Mouse (Mus musculus) adrenal gland, adult (tissue): ENCODE measurements around the gene Casp7.
"Not testable (repeated sequence)": the region's sequence is repeated elsewhere in the genome, so short reads cannot be mapped to it uniquely, and the experiment has no call there.

Experiments used
- DNase-seq, 2 experiments: peaks; one replicate each; pipeline ENCODE4 v3.0.0; 2022 to 2023; ENCODE audit warnings: low spot score in 1 of 2; ENCODE audit not compliant: inconsistent age in 2 of 2

Casp7 gene

DNA sequence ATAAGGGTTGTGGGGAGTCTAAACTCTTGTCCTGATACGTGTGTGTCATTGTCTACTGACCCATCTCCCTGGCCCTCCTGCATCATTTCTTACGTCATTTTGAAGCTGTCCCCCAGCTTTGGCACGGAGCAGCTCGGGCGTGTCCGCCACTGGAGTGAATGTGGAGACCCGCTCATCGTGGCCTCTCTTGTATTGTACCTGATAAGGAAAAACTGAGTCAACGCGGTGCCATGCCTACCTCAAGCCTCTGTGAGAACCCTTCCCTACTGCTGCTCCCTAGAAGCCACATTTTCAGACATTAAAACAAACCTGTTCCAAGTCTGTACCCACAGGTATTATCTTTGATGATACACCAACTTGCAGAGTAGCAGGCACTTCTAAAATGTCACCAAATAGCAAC lies 15.5 kb upstream of the Casp7 start:
- DNase-seq, result no peak

DNA sequence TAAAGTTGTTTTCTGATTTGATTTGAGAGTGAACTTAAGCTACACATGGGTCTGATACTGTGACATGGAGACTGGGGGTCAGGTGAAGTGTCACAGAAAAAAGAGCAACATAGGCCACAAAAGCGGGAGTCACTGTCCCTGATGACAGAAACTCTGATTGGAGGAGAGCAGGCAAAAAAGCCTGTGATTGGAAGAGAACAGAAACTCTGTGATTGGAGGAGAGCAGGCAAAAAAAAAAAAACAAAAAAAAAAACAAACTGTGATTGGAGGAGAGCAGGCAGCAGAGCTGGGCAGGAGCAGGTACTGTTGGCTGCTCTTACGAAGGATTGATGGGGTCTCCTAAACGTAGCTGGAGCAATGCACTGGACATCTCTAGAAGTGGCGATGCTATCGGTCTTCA lies 11.4 kb upstream of the Casp7 start:
- no peak for DNase-seq

DNA sequence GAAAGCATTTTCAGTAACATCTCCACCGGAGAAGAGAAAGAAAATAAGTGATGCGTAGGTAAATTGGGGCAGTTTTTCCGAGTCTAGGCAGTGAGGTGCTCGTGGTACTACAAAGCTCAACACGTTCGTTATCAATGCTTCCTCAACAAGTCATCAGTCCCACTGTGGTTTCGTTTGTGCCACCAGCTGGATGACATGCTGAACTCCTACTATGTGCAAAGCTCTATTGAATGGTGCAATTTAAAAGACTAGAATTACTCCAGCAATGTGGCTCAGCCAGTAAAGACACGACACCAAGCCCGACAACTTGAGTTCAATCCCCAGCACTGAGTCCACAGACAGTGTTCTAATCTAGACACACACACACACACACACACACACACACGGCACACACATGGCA lies 10.8 kb upstream of the Casp7 start:
- no peak for DNase-seq

DNA sequence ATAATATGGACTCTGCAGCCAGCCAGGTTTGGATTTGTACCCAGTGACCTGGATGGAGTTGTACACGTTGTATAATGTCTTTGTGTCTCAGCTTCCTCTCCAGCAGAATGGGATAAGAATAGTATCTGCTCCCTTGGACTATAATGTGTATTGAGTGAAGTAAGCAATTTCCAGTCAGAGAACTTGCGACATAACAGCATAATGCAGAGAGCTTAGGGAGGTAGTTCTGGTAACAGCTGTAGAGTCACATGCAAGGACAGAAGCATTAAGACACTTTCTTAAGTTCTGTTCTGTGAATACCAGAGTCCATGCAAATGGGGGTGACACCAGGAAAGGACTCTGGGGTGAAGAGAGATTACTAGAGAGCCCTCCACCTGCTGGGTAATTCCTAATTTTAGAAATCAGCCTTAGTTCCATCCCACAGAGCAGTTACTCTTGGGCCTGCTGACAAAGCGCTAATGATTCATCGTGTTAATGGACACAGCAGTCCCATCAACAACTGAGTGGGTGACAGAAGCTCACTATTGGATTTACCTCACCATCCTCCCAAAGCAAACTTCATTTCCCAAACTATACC lies 9.1 kb upstream of the Casp7 start:
- no peak for DNase-seq

DNA sequence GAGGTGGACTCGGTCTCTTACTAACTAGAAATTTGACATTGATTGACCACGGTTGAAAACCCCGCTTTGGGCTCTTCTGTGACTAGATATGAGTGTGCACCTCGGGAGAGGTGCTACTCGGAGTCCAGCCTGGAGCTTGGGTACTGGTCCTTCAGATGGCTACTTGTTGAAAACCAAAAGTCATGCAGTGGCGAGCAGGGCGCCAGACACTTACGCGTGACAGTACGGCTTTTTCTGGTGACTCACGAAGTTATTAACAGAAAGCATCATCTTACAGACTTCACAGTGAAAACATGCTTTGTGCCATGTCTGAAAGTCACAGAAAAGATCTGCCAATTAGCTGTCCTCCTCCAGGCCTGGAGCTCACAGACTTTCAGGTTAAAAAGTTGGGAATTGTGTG lies 7.8 kb upstream of the Casp7 start:
- DNase-seq, result no peak

DNA sequence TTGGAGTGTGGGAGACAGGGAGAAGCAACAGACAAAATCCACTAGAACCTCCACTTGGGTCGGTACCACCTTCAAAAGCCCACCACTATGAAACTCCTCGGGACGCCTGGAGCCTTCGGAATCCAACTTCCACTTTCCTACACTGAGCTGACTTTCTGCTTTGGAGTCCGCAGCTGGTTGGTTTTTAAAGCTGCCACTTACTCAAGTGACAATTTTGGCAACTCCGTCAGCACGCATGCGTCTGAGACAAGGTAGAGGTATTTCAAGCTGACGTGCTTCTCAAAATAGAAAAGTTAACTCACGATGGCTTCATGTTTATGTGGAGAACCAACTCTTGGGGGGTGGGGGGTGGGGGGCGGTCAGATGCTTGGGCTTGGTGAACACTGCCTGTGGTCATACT lies 7.0 kb upstream of the Casp7 start, which contains the start of gene Nrap:
Gene Nrap (minus strand): TSS at position 159 of the 400 bp plus-strand sequence.
- no peak for DNase-seq

DNA sequence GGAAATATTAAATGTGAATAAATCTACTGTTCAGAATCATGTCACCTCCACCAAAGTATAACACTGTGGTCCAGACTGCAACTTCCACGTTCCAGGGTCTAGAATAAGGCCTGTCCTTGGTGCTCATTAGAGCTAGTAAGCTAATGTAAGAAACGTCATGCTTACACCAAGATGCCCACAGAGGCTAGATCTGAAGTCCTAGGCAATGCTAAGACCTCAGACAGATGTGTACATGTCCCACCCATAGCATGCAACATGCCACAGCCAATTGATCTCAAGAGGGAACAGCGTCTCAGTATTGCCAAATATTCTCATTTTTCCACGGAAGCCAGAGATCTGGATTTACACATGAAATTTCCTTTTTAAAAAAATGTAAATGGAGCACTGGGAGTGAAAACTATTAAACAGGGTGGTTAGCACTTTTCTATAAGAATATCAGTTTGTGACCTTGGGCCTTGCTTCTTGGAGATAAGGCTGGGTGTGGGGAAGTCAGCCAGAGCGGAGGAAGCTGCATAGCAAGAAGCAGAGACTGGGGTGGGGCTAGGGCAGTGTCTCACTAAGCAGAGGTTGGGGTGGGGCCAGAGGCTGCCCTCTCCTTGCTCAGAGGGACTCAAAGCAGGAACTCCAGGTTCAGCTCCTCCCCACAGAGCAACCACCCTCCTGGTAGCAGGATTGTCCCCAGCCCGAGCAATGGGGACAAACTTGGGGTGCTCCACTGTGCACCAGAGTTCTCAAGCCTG lies 5.5 kb upstream of the Casp7 start:
- no peak for DNase-seq

DNA sequence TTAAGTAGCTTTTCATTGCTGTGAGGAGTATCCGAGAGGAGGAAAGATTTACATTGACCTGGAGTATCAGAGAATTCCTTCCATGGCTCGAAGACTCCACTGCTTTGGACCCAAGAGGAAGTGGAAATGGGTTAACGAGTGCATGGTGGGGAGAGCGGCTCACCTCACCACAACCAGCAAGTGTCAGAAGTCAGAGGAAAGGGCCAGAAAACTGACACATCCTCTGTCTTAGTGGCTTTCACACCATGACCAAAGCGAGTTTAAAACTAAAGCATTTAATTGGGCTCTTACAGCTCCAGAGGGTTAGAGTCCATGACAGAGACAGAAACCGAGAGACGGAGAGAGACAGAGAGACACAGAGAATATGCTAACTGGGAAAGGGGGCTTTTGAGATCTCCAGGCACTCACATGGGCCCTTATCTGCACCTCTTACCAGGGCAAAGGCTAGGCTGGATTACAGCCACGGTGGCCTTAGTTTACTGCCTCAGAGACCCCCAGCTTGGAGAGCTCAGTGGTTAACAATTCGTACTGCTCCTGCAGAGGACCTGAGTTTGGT lies 3.5 kb upstream of the Casp7 start:
- DNase-seq, result no peak

DNA sequence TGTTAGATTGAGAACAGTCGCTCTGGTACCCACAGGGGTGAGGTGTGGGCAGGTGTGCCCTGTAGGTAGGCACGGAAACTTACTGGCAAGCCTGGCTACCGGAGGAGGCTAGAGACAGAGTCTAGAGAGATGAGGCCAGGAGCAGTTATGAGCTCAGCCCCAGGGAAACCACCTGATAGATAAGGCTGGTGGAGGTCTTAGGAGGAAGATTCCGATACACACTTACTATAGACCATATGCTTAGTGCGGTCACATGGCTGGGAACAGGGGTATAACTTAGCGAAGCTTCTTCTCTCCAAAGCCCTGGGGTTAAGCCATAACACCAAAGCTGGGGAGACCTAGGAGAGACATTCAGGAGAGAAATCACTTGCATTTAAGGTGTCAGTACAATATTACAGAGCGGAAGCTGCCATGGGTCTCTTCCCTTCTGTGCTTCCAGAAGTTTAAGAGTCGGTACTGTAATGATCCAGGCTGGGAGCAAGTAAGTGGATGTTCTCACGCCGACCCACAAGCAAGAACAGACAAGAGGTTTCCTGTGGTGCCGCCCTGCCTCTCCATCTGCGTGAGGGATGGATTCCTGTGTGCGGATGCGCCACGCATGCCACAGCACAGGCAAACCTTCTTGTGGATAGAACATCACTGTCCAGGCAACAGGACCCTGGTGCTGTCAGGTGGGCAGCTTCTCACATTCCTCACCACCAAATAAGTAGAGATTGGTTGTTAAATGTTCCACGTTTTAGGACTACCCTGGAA lies 1.6 kb upstream of the Casp7 start:
- DNase-seq, result no peak

DNA sequence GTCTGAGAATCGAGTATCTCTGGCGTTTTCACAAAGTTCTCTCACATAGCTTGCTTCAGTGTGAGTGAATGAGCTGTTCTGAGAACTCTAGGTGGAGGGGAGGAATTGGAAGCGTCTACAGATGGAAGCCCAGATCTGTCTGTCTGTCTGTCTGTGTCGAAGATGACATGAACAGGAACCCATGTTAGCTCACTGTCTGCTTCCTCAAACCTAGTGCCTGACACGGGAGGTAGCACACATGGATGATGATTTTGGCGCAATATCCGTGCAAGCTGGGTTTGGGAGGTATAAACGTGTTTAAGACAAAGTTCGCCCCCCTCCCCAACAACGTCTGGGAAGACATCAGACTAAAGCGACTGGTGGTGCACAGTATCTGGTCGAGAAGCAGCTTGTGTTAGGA lies 702 bp upstream of the Casp7 start:
- DNase-seq, result no peak

DNA sequence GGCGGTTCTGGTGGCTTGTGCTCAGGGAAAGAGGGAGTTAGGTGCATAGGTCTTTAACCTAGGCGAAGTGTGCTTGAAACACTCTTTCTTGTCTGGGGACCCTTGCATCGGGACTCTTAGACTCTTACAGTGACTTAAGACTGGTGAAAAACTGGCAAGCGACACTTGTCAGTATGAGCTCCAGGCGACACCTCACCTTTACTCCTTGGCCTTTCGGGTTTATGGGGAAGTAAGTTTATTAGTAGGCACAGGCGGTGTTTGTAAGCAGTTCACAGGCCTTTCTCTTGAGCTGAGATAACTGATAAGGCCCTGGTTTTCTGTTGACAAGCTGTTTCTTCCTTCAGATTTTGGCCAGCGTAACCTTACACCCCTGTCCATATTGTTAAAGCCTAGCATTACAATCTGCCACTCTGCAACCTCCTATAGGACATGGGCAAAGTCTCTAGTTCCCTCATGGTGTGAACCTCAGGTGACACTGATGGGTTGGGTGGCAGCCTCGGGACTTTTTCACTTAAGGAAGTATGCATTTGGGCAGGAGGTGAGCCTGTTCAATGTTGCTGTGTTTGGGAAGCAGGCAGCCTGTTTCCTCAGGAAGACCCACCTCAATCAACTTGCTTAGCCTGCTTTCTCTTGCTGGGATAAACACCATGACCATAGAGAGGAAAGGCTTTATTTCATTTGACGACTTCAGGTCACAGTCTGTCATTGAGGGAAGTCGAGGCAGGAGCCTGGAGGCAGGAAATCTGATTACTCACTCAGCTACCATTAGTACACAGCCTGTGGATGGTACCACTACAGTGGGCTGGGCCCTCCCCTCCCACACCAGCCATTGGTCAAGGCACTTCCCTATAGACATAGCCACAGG lies 966 bp downstream of the Casp7 start:
- peak in 1 of 2 experiments; percentile 35 for DNase-seq

DNA sequence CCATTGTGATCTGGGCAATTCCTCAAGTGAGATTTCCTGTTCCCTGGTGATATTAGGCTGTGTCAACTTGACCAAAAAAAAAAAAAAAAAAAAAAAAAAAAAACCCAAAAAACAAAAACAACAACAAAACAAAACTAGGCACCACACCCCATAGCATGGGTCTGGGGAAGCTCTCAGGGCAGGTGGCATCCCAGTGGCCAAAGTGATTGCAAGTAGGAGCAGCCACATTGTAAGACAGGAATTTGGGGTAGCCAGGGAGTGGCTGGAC lies 1.5 kb downstream of the Casp7 start:
- no peak for DNase-seq

DNA sequence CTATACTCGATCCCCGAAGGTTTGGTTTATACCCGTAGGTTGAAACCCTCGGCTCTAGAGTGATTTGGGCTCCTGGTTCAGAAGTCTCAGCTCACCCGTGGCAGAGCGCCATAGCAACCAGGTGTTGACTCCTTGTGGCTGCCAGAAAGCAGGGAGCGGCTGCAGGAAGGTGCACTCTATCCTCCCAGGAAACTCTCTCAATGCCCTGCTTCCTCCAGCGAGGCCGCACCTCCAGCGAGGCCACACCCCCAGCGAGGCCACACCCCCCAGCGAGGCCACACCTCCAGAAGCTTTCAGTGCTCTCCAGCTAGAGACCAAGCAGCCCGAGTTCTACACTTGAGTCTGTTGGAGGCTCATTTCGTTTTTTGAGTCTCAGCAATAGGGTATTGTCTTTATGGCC lies 3.3 kb downstream of the Casp7 start:
- peak; percentile 73 to 87 for DNase-seq

DNA sequence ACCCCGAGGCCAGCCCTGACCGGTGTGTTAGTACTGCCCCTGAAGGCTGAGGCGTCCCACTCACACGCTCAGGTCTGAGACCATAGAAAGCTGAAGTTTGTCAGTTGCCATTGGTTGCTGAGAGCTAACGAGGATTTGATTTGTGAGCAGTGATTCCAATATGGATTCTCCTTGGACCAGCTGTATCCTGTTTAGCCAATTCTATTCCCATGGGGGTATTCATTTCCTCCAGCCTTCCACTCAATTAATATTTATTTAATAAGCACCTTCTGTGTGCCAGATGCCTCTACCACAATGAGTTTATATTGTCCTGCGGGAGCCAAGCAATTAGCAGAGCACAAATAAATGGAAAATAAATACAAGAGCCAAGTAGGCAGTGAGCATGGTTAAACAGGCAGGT lies 4.9 kb downstream of the Casp7 start:
- no peak for DNase-seq

DNA sequence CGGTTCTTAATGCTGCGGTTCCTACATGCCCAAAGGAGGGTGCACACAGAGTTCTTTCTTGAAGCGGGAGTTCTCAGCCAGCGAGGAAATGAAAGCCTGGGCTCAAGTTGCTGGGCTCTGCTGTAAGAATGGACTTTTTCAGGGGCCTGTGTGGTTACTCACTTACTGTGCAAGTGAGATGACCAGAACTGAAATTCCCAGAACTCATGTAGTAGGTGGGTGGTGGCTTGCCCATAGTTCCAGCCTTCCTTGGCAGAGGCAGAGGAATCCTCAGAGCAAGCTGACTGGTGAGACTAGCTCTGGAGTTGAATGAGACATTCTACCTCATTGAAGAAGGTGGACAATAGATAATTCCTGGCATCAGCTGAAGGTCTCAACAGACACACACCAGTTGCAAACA lies 8.9 kb downstream of the Casp7 start:
- no peak for DNase-seq

DNA sequence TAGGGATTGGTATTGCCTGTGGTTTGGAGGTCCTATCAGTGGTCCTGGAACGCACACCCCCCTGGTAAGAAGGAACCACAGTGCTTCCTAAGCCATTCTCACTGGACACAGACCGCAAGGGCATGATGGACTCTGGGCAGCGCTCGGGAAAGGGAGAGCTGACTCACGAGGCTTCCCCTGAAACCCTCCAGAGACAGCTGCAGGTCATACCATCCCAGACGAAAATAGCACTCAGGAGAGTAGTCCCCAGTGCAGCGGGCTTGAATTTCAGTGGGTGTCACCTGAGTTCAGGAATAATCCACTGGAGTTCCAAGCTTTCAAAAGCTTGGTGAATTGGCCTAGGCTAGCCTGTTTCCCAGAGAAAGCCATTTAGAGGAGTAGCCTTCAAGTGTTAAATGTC lies 9.7 kb downstream of the Casp7 start:
- no peak for DNase-seq

DNA sequence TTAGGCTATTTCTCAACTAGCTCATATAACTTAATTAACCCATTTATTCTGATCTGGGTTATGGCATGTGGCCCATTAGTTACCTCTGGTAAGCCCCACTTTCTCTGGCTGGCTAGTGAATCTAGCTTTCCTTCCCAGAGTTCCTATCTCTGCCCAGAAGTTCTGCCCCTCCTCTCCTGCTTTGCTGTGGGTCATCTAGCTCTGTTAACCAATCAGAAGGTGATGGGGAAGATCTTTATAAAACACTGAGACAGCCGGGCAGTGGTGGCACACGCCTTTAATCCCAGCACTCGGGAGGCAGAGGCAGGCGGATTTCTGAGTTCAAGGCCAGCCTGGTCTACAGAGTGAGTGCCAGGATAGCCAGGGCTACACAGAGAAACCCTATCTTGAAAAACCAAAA lies 13.0 kb downstream of the Casp7 start:
- DNase-seq, result not testable (repeated sequence)

DNA sequence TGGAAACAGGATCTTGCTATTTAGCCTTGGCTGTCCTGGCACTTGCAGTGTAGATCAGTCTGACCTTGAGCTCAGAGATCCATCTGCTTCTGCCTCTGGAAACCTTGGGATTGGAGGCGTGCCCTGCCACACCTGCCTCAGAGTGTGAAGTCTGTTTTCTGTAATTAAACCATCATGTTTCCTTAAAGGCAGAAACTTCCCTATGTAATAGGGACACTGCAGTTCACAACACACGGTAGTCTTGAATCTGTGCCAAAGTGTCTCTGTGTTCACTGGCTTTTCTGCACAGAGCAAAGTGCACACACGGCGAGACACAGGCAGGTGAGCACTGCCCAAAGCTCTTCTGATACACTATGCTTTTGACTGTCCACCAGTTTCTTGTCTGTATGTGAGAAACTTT lies 21.5 kb downstream of the Casp7 start:
- DNase-seq, result peak in 1 of 2 experiments; percentile 33

DNA sequence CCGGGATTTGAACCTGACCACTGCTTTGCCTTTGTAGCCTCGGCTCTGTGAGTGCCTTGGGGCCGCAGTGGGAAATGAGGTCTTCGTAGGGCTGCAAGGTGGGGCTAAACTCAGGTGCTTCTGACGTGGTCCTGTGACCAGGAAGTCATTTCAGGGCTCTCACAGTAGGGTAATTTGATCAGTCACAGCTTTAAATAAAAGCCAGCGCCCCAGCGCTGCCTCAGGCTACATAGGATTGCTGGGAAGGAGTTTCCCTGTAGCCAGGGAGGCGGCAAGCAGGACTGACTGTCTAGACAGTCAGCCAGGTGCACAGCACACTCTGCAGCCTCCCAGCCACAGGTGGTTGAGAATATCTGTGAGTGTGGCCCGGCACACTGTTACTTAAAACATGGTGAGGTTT lies 22.5 kb downstream of the Casp7 start:
- DNase-seq, result no peak

DNA sequence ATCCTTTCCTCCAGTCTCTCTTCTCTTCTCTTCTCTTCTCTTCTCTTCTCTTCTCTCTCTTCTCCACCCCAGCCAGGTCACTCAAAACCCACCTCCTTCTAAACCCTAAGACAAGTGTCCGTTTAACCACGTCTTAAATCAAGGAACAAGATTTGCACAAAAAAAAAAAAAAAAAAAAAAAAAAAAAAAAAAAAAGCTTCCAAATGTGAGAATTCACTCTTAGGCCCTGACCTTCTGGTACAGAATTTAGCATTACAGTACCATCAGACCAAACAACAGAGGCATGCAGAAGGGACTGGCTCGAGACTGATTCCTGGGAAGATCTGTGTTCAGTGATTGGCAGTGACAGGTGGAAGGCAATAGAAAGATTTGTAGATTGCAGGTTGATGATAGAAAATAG lies 23.4 kb downstream of the Casp7 start:
- no peak for DNase-seq
